Mouse (Mus musculus) cerebellum, postnatal 4 days (tissue): ENCODE data around the gene Vmn2r20.
"Not testable (repeated sequence)": the region's sequence is repeated elsewhere in the genome, so short reads cannot be mapped to it uniquely, and the experiment has no call there.

Experiments used
- DNase-seq, 2 experiments: peaks; one replicate each; pipeline ENCODE4 v3.0.0; 2022; ENCODE audit warnings: low spot score in 2 of 2, mixed read lengths in 1 of 2

Vmn2r20 gene

DNA sequence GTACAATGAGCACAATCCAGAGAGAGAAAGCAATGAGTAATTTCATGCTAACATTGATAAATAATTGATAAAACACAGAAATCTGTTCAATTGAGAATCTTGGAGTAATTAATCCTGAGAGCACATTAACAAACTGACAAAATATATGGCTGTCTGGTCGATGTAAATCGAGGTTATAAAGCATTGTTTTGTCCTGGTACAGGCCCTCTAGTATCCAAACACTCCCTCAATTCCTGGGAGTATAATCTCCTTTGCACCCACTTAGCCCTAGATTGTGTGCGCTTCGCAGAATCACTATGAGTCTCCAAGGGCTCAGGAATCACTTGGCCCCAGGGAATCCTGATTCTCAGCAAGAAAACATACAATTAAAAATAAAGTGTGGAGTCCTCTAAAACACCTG, at the start of gene Vmn2r20:
Gene Vmn2r20 (minus strand): TSS at position 101 of the 400 bp plus-strand sequence.
- not testable (repeated sequence) for DNase-seq

DNA sequence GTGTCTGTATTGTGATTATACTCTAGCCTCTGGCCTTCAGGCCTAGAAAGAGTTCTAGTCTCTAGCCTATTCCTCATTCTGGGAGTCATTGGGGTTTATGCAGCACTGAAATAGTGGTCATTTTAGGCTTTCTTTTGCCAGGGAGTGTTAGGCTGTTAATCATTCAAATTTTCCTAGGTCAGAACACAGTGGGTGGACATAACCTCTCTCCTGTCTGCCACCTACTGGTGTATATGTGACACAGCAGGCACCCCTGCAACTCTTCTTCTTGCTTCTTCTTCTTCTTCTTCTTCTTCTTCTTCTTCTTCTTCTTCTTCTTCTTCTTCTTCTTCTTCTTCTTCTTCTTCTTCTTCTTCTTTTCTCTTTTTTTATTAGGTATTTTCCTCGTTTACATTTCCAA, 6.5 kb upstream of the Vmn2r20 start:
- not testable (repeated sequence) for DNase-seq

GRCm38 (mm10) chr6:123406918-123407665, 10.8 kb downstream of the Vmn2r20 start:
- not testable (repeated sequence) for DNase-seq

DNA sequence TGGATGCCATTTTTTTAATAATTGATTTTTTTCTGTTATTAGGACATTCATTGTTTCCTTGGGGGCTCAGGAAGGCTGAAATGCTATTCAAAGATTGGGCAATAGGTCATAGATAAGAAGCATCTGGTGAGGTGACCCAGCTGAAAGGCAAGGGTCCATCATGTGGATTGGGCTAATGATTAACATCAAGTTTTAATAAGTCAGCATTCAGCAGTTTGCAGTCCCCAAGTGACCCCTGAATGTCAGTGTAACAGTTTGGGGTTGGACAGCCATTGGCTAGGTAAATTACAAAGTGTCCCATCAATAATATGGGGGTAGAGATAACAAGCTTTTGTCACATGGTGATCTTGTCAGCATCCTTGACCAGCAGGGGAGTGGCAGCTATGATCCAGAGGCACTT, 29.1 kb downstream of the Vmn2r20 start:
- not testable (repeated sequence) for DNase-seq

- DNase-seq, result no peak
Measured at GRCm38 (mm10) chr6:123346141-123346540, 71.8 kb downstream of the Vmn2r20 start.

DNA sequence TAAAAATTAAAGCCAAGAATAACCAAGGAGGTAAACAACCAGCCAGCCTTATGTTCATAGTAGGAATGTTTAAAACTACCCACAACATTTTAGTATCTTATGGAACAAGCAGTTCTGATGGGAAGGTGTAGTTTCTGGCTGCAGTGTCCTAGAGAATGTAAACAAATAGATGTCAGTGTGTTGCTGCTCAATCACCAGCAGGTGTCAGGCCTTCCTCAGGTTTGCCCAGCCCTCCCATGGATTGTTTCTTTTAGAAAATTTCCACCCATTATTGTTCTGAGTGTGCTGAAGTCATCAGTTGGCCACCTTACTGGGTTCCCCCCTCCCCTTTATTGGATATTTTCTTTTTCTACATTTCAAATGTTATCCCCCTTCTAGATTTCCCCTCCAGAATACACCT, 77.8 kb downstream of the Vmn2r20 start:
- no peak for DNase-seq

- DNase-seq, result no peak
Measured at GRCm38 (mm10) chr6:123332503-123332902, 85.4 kb downstream of the Vmn2r20 start.
